Mouse (Mus musculus): ENCODE measurements around the gene Gm16223. TPM values are rescaled to one million over a fixed set of nuclear protein-coding genes. Genes with fewer than 3 reads are reported as not detected.

Gene Gm16223
- polyA plus RNA-seq, 1 experiment, result not detected

DNA sequence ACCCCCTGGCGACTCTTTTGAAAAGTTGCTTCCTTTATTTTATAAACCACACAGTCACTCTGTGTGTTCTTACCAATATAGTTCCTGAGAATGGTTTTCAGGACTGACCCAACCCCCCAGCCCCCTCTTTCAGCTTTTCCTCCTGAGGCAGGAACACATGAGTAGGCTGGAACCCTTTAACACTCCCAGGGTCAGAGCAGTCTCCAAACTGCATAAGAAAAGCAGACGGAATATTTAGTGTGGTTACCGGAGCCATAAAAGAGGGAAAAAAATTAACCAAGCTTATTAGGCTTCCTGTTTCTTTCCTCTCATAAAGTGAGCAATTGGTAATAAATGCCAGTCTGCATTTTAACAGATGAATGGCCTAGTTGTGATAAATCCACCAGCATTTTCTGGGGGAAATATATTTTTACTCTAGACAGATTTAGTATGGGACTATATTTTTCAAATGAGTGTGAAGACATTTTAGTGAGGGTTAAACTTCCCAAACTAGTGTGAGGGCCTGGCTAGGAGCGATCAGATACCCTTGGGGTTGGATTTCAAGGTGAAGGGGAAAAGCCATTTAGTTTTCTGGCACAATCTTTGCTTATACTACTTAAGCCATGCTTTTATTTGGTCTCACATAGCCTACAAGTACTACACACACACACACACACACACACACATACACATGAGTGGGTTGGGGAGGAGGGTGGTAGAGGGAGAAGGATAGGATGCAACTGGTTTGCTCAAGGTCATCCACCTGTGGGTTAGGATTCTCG lies 49.0 kb downstream of the Gm16223 start:
- no peaks in the 10 kb centered on the region for H3K27me3 ChIP-seq (ENCODE audit: control insufficient read depth)

GRCm38 (mm10) chr5:42125562-42125961 lies 57.8 kb downstream of the Gm16223 start:
- H3K4me3 ChIP-seq (replicated peaks), result no peak overlapping the region
- H3K4me1 ChIP-seq (ENCODE audit: control insufficient read depth), result no peaks in the 10 kb centered on the region
- H3K36me3 ChIP-seq (ENCODE audit: control insufficient read depth), result no peaks in the 10 kb centered on the region
- H3K9me3 ChIP-seq (ENCODE audit: control insufficient read depth, low read length), result peaks cover 8% of the 10 kb centered on the region
- H3K27me3 ChIP-seq (ENCODE audit: control insufficient read depth), result no peaks in the 10 kb centered on the region
- TF ChIP-seq GATA1 (IDR thresholded peaks at IDR 0.05; ENCODE audit: low read length), result no peak
- no peak for TF ChIP-seq TAL1 (IDR thresholded peaks at IDR 0.05; ENCODE audit: low read length)

More for the DNA sequence above, 49.0 kb downstream of the Gm16223 start:
- no peaks in the 10 kb centered on the region for H3K4me1 ChIP-seq (ENCODE audit: control insufficient read depth)
- no peaks in the 10 kb centered on the region for H3K36me3 ChIP-seq (ENCODE audit: control insufficient read depth)
- TF ChIP-seq TAL1 (IDR thresholded peaks at IDR 0.05; ENCODE audit: low read length) (no peak), GATA1 (IDR thresholded peaks at IDR 0.05; ENCODE audit: low read length) (no peak)
- peaks cover 11% of the 10 kb centered on the region for H3K9me3 ChIP-seq (ENCODE audit: control insufficient read depth, low read length)
- H3K4me3 ChIP-seq (replicated peaks), result no peak overlapping the region

GRCm38 (mm10) chr5:42155626-42156025 lies 87.9 kb downstream of the Gm16223 start:
- Histone ChIP-seq H3K27me3 (ENCODE audit: control insufficient read depth) (no peaks in the 10 kb centered on the region), H3K4me3 (replicated peaks) (no peak overlapping the region), H3K36me3 (ENCODE audit: control insufficient read depth) (no peaks in the 10 kb centered on the region)

GRCm38 (mm10) chr5:42164731-42165130 lies 97.0 kb downstream of the Gm16223 start:
- H3K27me3 ChIP-seq (ENCODE audit: control insufficient read depth), result no peaks in the 10 kb centered on the region
- no peaks in the 10 kb centered on the region for H3K36me3 ChIP-seq (ENCODE audit: control insufficient read depth)
- TF ChIP-seq GATA1 (IDR thresholded peaks at IDR 0.05; ENCODE audit: low read length) (no peak), TAL1 (IDR thresholded peaks at IDR 0.05; ENCODE audit: low read length) (no peak)
- H3K4me3 ChIP-seq (replicated peaks), result no peak overlapping the region
- H3K9me3 ChIP-seq (ENCODE audit: control insufficient read depth, low read length), result peaks cover 2% of the 10 kb centered on the region; the same call in 1 of the 2 replicates
- H3K4me1 ChIP-seq (ENCODE audit: control insufficient read depth), result no peaks in the 10 kb centered on the region

More at GRCm38 (mm10) chr5:42155626-42156025, 87.9 kb downstream of the Gm16223 start:
- H3K4me1 ChIP-seq (ENCODE audit: control insufficient read depth), result no peaks in the 10 kb centered on the region
- TF ChIP-seq GATA1 (IDR thresholded peaks at IDR 0.05; ENCODE audit: low read length) (no peak), TAL1 (IDR thresholded peaks at IDR 0.05; ENCODE audit: low read length) (no peak)
- H3K9me3 ChIP-seq (ENCODE audit: control insufficient read depth, low read length), result peaks cover 3% of the 10 kb centered on the region; the same call in 1 of the 2 replicates

DNA sequence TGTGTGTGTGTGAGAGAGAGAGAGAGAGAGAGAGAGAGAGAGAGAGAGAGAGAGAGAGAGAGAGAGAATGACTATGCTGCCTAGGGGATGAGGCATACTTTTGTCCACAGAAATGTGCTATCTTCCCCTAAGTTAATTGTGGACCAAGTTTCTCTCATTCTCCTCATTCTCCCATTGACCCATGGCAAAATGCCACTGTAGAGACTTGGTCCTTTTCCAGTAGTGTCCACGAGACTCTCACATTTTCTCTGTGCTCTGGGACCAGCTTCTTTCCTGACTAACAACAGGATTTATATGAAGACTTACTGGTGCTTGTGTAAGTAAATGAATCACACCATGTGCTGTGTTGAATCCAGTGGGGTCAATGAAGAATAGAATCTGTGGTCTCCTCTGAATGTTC lies 98.6 kb downstream of the Gm16223 start:
- Histone ChIP-seq H3K36me3 (ENCODE audit: control insufficient read depth) (no peaks in the 10 kb centered on the region), H3K9me3 (ENCODE audit: control insufficient read depth, low read length) (peaks cover 2% of the 10 kb centered on the region; the same call in 1 of the 2 replicates), H3K27me3 (ENCODE audit: control insufficient read depth) (no peaks in the 10 kb centered on the region), H3K4me3 (replicated peaks) (no peak overlapping the region), H3K4me1 (ENCODE audit: control insufficient read depth) (no peaks in the 10 kb centered on the region)
- TF ChIP-seq GATA1 (IDR thresholded peaks at IDR 0.05; ENCODE audit: low read length) (no peak), TAL1 (IDR thresholded peaks at IDR 0.05; ENCODE audit: low read length) (no peak)

DNA sequence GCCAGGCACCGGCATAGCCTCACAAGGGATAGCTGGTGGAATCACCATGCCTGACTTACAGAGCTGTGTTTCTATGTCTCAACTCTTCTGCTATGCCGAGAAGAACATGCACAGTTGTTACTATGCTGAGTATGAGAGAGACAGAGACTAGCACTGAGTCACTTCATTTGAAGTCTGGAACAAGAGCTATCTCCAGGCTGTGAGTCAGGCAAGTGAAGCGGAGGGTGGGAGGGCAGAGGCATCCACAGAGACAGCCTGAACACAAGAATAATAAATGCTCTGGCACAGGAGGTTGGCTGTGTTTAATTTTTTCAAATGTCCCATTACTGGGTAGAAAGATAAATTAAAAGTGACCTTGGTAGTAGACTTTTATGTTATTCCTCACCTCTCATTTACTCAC lies 100.3 kb downstream of the Gm16223 start:
- Histone ChIP-seq H3K27me3 (ENCODE audit: control insufficient read depth) (no peaks in the 10 kb centered on the region), H3K4me3 (replicated peaks) (no peak overlapping the region), H3K4me1 (ENCODE audit: control insufficient read depth) (no peaks in the 10 kb centered on the region), H3K9me3 (ENCODE audit: control insufficient read depth, low read length) (peaks cover 2% of the 10 kb centered on the region; the same call in 1 of the 2 replicates), H3K36me3 (ENCODE audit: control insufficient read depth) (no peaks in the 10 kb centered on the region)
- no peak for TF ChIP-seq GATA1 (IDR thresholded peaks at IDR 0.05; ENCODE audit: low read length)

DNA sequence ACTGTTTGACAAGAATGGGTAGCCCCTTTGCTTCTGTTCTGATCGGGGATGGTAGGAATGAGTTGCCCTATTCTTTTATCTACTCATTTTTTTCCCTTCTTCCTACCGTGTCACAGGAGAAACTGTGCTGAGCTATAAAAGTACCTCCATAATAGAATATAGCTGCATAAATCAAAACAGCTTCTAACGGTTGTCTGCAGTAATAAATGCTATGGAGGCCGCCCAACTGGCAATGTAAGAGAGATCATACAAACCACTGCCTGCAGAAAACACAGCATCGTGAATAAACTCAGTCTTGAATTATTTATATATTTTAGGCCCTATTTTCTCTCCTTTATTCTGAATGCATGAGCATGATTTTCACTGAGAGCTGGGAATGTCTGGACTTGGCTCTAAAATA lies 101.0 kb downstream of the Gm16223 start:
- Histone ChIP-seq H3K36me3 (ENCODE audit: control insufficient read depth) (no peaks in the 10 kb centered on the region), H3K4me1 (ENCODE audit: control insufficient read depth) (no peaks in the 10 kb centered on the region), H3K4me3 (replicated peaks) (no peak overlapping the region), H3K27me3 (ENCODE audit: control insufficient read depth) (no peaks in the 10 kb centered on the region), H3K9me3 (ENCODE audit: control insufficient read depth, low read length) (no peaks in the 10 kb centered on the region; the same call in 1 of the 2 replicates)
- TF ChIP-seq GATA1 (IDR thresholded peaks at IDR 0.05; ENCODE audit: low read length) (no peak), TAL1 (IDR thresholded peaks at IDR 0.05; ENCODE audit: low read length) (no peak)

DNA sequence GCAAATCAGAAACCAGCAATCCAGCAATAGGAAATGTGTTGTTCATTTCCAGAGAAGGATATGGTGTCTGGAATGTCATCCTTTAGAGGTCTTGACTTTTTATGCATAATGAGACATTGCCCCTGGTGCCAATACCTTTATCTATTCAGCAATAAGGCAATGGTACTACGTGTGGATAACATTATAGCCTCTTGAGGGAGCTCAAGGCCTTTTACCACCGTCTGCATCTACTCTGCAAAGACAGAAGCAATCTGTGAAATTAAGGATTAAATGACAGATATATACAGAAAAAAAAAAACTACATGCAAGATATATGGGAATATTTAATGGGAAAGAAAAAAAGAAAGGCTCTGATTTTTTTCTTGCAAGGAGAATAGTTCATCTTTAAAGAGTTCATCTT lies 106.3 kb downstream of the Gm16223 start:
- Histone ChIP-seq H3K4me3 (replicated peaks) (no peak overlapping the region), H3K4me1 (ENCODE audit: control insufficient read depth) (no peaks in the 10 kb centered on the region), H3K9me3 (ENCODE audit: control insufficient read depth, low read length) (peaks cover 3% of the 10 kb centered on the region; the same call in 1 of the 2 replicates), H3K36me3 (ENCODE audit: control insufficient read depth) (no peaks in the 10 kb centered on the region), H3K27me3 (ENCODE audit: control insufficient read depth) (no peaks in the 10 kb centered on the region)
- TF ChIP-seq TAL1 (IDR thresholded peaks at IDR 0.05; ENCODE audit: low read length) (no peak), GATA1 (IDR thresholded peaks at IDR 0.05; ENCODE audit: low read length) (no peak)

- Histone ChIP-seq H3K9me3 (ENCODE audit: control insufficient read depth, low read length) (peaks cover 3% of the 10 kb centered on the region; the same call in 1 of the 2 replicates), H3K27me3 (ENCODE audit: control insufficient read depth) (no peaks in the 10 kb centered on the region), H3K36me3 (ENCODE audit: control insufficient read depth) (no peaks in the 10 kb centered on the region), H3K4me1 (ENCODE audit: control insufficient read depth) (no peaks in the 10 kb centered on the region), H3K4me3 (replicated peaks) (no peak overlapping the region)
- TF ChIP-seq TAL1 (IDR thresholded peaks at IDR 0.05; ENCODE audit: low read length) (no peak), GATA1 (IDR thresholded peaks at IDR 0.05; ENCODE audit: low read length) (no peak)
Measured at GRCm38 (mm10) chr5:42175424-42175823, 107.7 kb downstream of the Gm16223 start.
